Mouse (Mus musculus) embryonic facial prominence, embryonic 12.5 days (tissue): ENCODE measurements around the gene Ddx28. TPM values are rescaled to one million over a fixed set of nuclear protein-coding genes. Genes with fewer than 3 reads are reported as not detected.

Experiments
- ATAC-seq: fragments of 200-750 bp; cut with Nextera tagmentation; 2 replicates; pipeline ENCODE4 v1.8.0; 2017; ENCODE audit not compliant: insufficient number of reproducible peaks, insufficient read depth, low FRiP score, low TSS enrichment
- H3K27ac ChIP-seq: fragments of 300-500 bp; sonication (generic); 2 replicates; pipeline ENCODE4 v1.5.1; 2016; ENCODE audit warnings: mild to moderate bottlenecking
- H3K27me3 ChIP-seq: fragments of 300-500 bp; sonication (generic); 2 replicates; pipeline ENCODE4 v1.6.1; 2016; ENCODE audit warnings: mild to moderate bottlenecking, moderate library complexity
- H3K36me3 ChIP-seq: fragments of 300-500 bp; sonication (generic); 2 replicates; pipeline ENCODE4 v1.6.1; 2016; ENCODE audit warnings: mild to moderate bottlenecking
- H3K4me1 ChIP-seq: fragments of 300-500 bp; sonication (generic); 2 replicates; pipeline ENCODE4 v1.6.1; 2016
- H3K4me2 ChIP-seq: fragments of 300-500 bp; sonication (generic); replicated peaks from 2 replicates; pipeline ENCODE4 v1.6.1; 2016; ENCODE audit warnings: mild to moderate bottlenecking, moderate library complexity
- H3K4me3 ChIP-seq: fragments of 300-500 bp; sonication (generic); 2 replicates; pipeline ENCODE4 v1.5.1; 2016; ENCODE audit warnings: mild to moderate bottlenecking
- H3K9ac ChIP-seq: fragments of 300-500 bp; sonication (generic); 2 replicates; pipeline ENCODE4 v1.6.1; 2016; ENCODE audit warnings: mild to moderate bottlenecking, moderate library complexity
- H3K9me3 ChIP-seq: fragments of 300-500 bp; sonication (generic); 2 replicates; pipeline ENCODE4 v1.6.1; 2016; ENCODE audit warnings: mild to moderate bottlenecking, moderate library complexity
- WGBS: fragments of 180-500 bp; shearing (Covaris S2); methylation state at CpG from one replicate; pipeline ENCODE4 v1.1.7; 2016; 5-methylcytosine and 5-hydroxymethylcytosine counted together
- polyA plus RNA-seq: library from polyadenylated mRNA; unstranded; fragments of >200 nt; fragmentation: Nextera tagmentation; extraction: Ambion mirVana; gene quantifications from 2 replicates; pipeline ENCODE4 v1.2.1, GENCODE M21; 2016

The Ddx28 gene
- polyA plus RNA-seq, result 21.6 and 22.6 TPM in 2 replicates

GRCm38 (mm10) chr8:106011643-106011986, at the start of gene Ddx28:
Gene Ddx28 (minus strand): TSS chr8:106011882.
- no peak for ATAC-seq
- peaks cover 11% of the 10 kb centered on the region for H3K4me1 ChIP-seq
- peak within 1 kb of the TSS; percentile 57 for H3K27ac ChIP-seq

GRCm38 (mm10) chr8:106060521-106060920, 48.8 kb upstream of the Ddx28 start:
- H3K27me3 ChIP-seq, result no peaks in the 10 kb centered on the region
- H3K9me3 ChIP-seq, result no peaks in the 10 kb centered on the region
- H3K4me1 ChIP-seq, result peaks cover 18% of the 10 kb centered on the region
- no peaks in the 10 kb centered on the region for H3K36me3 ChIP-seq
- peak overlapping the region; percentile 85 for H3K4me3 ChIP-seq
- WGBS, result 8% methylated on average over 3 of the region's 3 CpGs
- no peak overlapping the region for H3K27ac ChIP-seq
- no peak for ATAC-seq
- H3K9ac ChIP-seq, result peak overlapping the region; percentile 89
- H3K4me2 ChIP-seq, result peak overlapping the region; percentile 57

More at GRCm38 (mm10) chr8:106011643-106011986, at the start of gene Ddx28:
- no peaks in the 10 kb centered on the region for H3K27me3 ChIP-seq
- peak within 1 kb of the TSS; percentile 99 for H3K4me3 ChIP-seq
- H3K9ac ChIP-seq, result peak within 1 kb of the TSS; percentile 86
- no peaks in the 10 kb centered on the region for H3K9me3 ChIP-seq
- WGBS, result 2% methylated on average over 6 of the region's 6 CpGs
- H3K4me2 ChIP-seq, result peak within 1 kb of the TSS; percentile 99
- peaks cover 14% of the 10 kb centered on the region for H3K36me3 ChIP-seq

- peak overlapping the region; percentile 57 for H3K4me2 ChIP-seq
- under 1% methylated on average over 79 of the region's 83 CpGs for WGBS
These were observed 48.1 kb upstream of the Ddx28 start for GRCm38 (mm10) chr8:106059613-106060371.

GRCm38 (mm10) chr8:106058731-106059612, 47.3 kb upstream of the Ddx28 start, which contains the start of gene Nfatc3:
Gene Nfatc3 (plus strand): TSS chr8:106058840.
- H3K9me3 ChIP-seq, result no peaks in the 10 kb centered on the region
- H3K9ac ChIP-seq, result peak within 1 kb of the TSS; percentile 89
- peaks cover 18% of the 10 kb centered on the region for H3K4me1 ChIP-seq
- H3K4me3 ChIP-seq, result peak within 1 kb of the TSS; percentile 85
- no peaks in the 10 kb centered on the region for H3K27me3 ChIP-seq
- peak; percentile 98 for ATAC-seq
- peak within 1 kb of the TSS; percentile 57 for H3K4me2 ChIP-seq
- WGBS, result 1% methylated on average over 52 of the region's 52 CpGs
- H3K36me3 ChIP-seq, result peaks cover 7% of the 10 kb centered on the region; the same call in 1 of the 2 replicates
- H3K27ac ChIP-seq, result peak within 1 kb of the TSS; percentile 94

More at GRCm38 (mm10) chr8:106059613-106060371, 48.1 kb upstream of the Ddx28 start:
- Histone ChIP-seq H3K27me3 (no peaks in the 10 kb centered on the region), H3K27ac (peak overlapping the region; percentile 94), H3K4me1 (peaks cover 18% of the 10 kb centered on the region), H3K36me3 (0 out of 2 replicates have a peak, but pooled peaks cover 3% of the 10 kb centered on the region), H3K4me3 (peak overlapping the region; percentile 85), H3K9me3 (no peaks in the 10 kb centered on the region), H3K9ac (peak overlapping the region; percentile 89)
- ATAC-seq, result peak; percentile 75

- ATAC-seq, result no peak
- Histone ChIP-seq H3K36me3 (peaks cover 29% of the 10 kb centered on the region), H3K27me3 (no peaks in the 10 kb centered on the region), H3K27ac (no peak overlapping the region), H3K9me3 (no peaks in the 10 kb centered on the region), H3K4me3 (no peak overlapping the region), H3K9ac (no peak overlapping the region), H3K4me1 (peaks cover 15% of the 10 kb centered on the region), H3K4me2 (no peak overlapping the region)
- WGBS, result 79% methylated on average over 4 of the region's 4 CpGs
These were observed 44.8 kb upstream of the Ddx28 start for GRCm38 (mm10) chr8:106056455-106056982.

- no peaks in the 10 kb centered on the region for H3K27me3 ChIP-seq
- peaks cover 34% of the 10 kb centered on the region for H3K36me3 ChIP-seq
- peaks cover 8% of the 10 kb centered on the region for H3K4me1 ChIP-seq
- no peaks in the 10 kb centered on the region for H3K9me3 ChIP-seq
- H3K9ac ChIP-seq, result no peak overlapping the region; the same call in 1 of the 2 replicates
- no peak overlapping the region for H3K4me3 ChIP-seq
- H3K27ac ChIP-seq, result no peak overlapping the region
- H3K4me2 ChIP-seq, result no peak overlapping the region
- no peak for ATAC-seq
- WGBS, result 56% methylated on average over 3 of the region's 3 CpGs
These were observed 43.4 kb upstream of the Ddx28 start for GRCm38 (mm10) chr8:106055038-106055437.

GRCm38 (mm10) chr8:106054190-106054811, 42.6 kb upstream of the Ddx28 start:
- no peak for ATAC-seq
- Histone ChIP-seq H3K4me2 (no peak overlapping the region), H3K27me3 (no peaks in the 10 kb centered on the region), H3K4me3 (no peak overlapping the region), H3K27ac (no peak overlapping the region), H3K9me3 (no peaks in the 10 kb centered on the region), H3K4me1 (peaks cover 8% of the 10 kb centered on the region), H3K36me3 (peaks cover 34% of the 10 kb centered on the region), H3K9ac (no peak overlapping the region)
- 69% methylated on average over 6 of the region's 6 CpGs for WGBS

GRCm38 (mm10) chr8:106052510-106053089, 40.9 kb upstream of the Ddx28 start:
- H3K27me3 ChIP-seq, result no peaks in the 10 kb centered on the region
- H3K4me1 ChIP-seq, result no peaks in the 10 kb centered on the region
- peaks cover 34% of the 10 kb centered on the region for H3K36me3 ChIP-seq
- no peak overlapping the region for H3K9ac ChIP-seq
- ATAC-seq, result no peak
- WGBS, result 90% methylated on average over 9 of the region's 9 CpGs
- no peak overlapping the region for H3K4me2 ChIP-seq
- H3K4me3 ChIP-seq, result no peak overlapping the region
- H3K27ac ChIP-seq, result no peak overlapping the region
- H3K9me3 ChIP-seq, result no peaks in the 10 kb centered on the region

- no peaks in the 10 kb centered on the region for H3K4me1 ChIP-seq
- H3K9ac ChIP-seq, result no peak overlapping the region
- H3K9me3 ChIP-seq, result no peaks in the 10 kb centered on the region
- no peaks in the 10 kb centered on the region for H3K27me3 ChIP-seq
- no peak overlapping the region for H3K4me2 ChIP-seq
- H3K4me3 ChIP-seq, result no peak overlapping the region
- WGBS, result 91% methylated on average over 3 of the region's 3 CpGs
- no peak overlapping the region for H3K27ac ChIP-seq
- H3K36me3 ChIP-seq, result peaks cover 36% of the 10 kb centered on the region
- ATAC-seq, result no peak
These were observed 39.4 kb upstream of the Ddx28 start for GRCm38 (mm10) chr8:106051068-106051467.

- Histone ChIP-seq H3K36me3 (peaks cover 38% of the 10 kb centered on the region), H3K4me3 (no peak overlapping the region), H3K27me3 (no peaks in the 10 kb centered on the region), H3K27ac (no peak overlapping the region), H3K4me2 (no peak overlapping the region), H3K9ac (no peak overlapping the region), H3K9me3 (no peaks in the 10 kb centered on the region), H3K4me1 (no peaks in the 10 kb centered on the region)
- no peak for ATAC-seq
- WGBS, result 89% methylated on average over 6 of the region's 6 CpGs
These were observed 38.2 kb upstream of the Ddx28 start for GRCm38 (mm10) chr8:106049840-106050239.
